Mouse (Mus musculus) C2C12 (cell line): ENCODE data around the gene Slc22a23. TPM values are rescaled to one million over a fixed set of nuclear protein-coding genes. Genes with fewer than 3 reads are reported as not detected.

Experiments used
- H3K27me3 ChIP-seq: one replicate; pipeline ENCODE4 v1.6.1; 2011; ENCODE audit not compliant: control insufficient read depth, insufficient read depth, insufficient read length
- H3K36me3 ChIP-seq: one replicate; pipeline ENCODE4 v1.6.1; 2011; ENCODE audit not compliant: control insufficient read depth, insufficient read depth
- H3K4me3 ChIP-seq: one replicate; pipeline ENCODE4 v1.5.1; 2011; ENCODE audit warnings: mild to moderate bottlenecking, control low read depth; ENCODE audit not compliant: poor library complexity, insufficient read depth, severe bottlenecking
- H3K79me2 ChIP-seq: one replicate; pipeline ENCODE4 v1.6.1; 2011; ENCODE audit not compliant: control insufficient read depth, insufficient read depth
- H3K79me3 ChIP-seq: one replicate; pipeline ENCODE4 v1.6.1; 2011; ENCODE audit warnings: low read depth, control low read depth
- H3ac ChIP-seq: one replicate; pipeline ENCODE3; 2011; ENCODE audit warnings: low read depth; ENCODE audit not compliant: control insufficient read depth, insufficient read length
- CEBPB ChIP-seq: IDR thresholded peaks from one replicate; pipeline ENCODE4 v1.6.1; 2011; ENCODE audit warnings: low read depth, mild to moderate bottlenecking, control low read depth, moderate library complexity
- CTCF ChIP-seq: IDR thresholded peaks from one replicate; pipeline ENCODE4 v1.5.1; 2011; ENCODE audit not compliant: control insufficient read depth, insufficient read depth, insufficient read length
- FOSL1 ChIP-seq: IDR thresholded peaks from one replicate; pipeline ENCODE4 v1.8.0; 2011; ENCODE audit warnings: mild to moderate bottlenecking, low read length; ENCODE audit not compliant: poor library complexity, insufficient read depth, severe bottlenecking
- MAX ChIP-seq: IDR thresholded peaks from one replicate; pipeline ENCODE4 v1.6.1; 2011; ENCODE audit warnings: mild to moderate bottlenecking, control low read depth
- MYOD1 ChIP-seq: IDR thresholded peaks from one replicate; pipeline ENCODE4 v1.6.1; 2011; ENCODE audit warnings: low read depth; ENCODE audit not compliant: control insufficient read depth, insufficient read length
- MYOG ChIP-seq: IDR thresholded peaks from one replicate; pipeline ENCODE4 v1.6.1; 2011; ENCODE audit not compliant: control insufficient read depth, insufficient read length; ENCODE audit errors: extremely low read depth
- USF1 ChIP-seq: IDR thresholded peaks from one replicate; pipeline ENCODE4 v1.6.1; 2011; ENCODE audit warnings: low read depth, mild to moderate bottlenecking, control low read depth, moderate library complexity
- polyA plus RNA-seq: library from polyadenylated mRNA; unstranded; fragments of >200 nt; fragmentation: generic; extraction: Trizol; gene quantifications from one replicate; pipeline ENCODE4 v1.2.1, GENCODE M21; 2012; ENCODE audit warnings: missing spikeins

Slc22a23 gene
- polyA plus RNA-seq, 1 experiment, result 10.9 TPM

- H3K79me2 ChIP-seq, result no peaks in the 10 kb centered on the region
- H3ac ChIP-seq, result no peak overlapping the region
- no peaks in the 10 kb centered on the region for H3K36me3 ChIP-seq
- H3K79me3 ChIP-seq, result no peaks in the 10 kb centered on the region
- H3K27me3 ChIP-seq, result no peaks in the 10 kb centered on the region
- no peak overlapping the region for H3K4me3 ChIP-seq
- no peak for TF ChIP-seq FOSL1
- TF ChIP-seq USF1, result no peak
These were observed 30.2 kb upstream of the Slc22a23 start for GRCm38 (mm10) chr13:34375145-34375544.

- Histone ChIP-seq H3K79me3 (no peaks in the 10 kb centered on the region), H3ac (no peak overlapping the region), H3K79me2 (no peaks in the 10 kb centered on the region), H3K36me3 (no peaks in the 10 kb centered on the region), H3K27me3 (no peaks in the 10 kb centered on the region), H3K4me3 (no peak overlapping the region)
- TF ChIP-seq USF1 (no peak), CEBPB (no peak), CTCF (no peak), MYOG (no peak), MYOD1 (no peak), FOSL1 (no peak), MAX (no peak)
These were observed 28.0 kb upstream of the Slc22a23 start for GRCm38 (mm10) chr13:34372870-34373478.

- H3K79me3 ChIP-seq, result no peaks in the 10 kb centered on the region
- no peaks in the 10 kb centered on the region for H3K27me3 ChIP-seq
- H3K79me2 ChIP-seq, result no peaks in the 10 kb centered on the region
- no peak overlapping the region for H3ac ChIP-seq
- TF ChIP-seq CEBPB (peak; percentile 73), MYOG (no peak), FOSL1 (peak; percentile 26)
- no peaks in the 10 kb centered on the region for H3K36me3 ChIP-seq
- no peak overlapping the region for H3K4me3 ChIP-seq
These were observed 27.2 kb upstream of the Slc22a23 start for GRCm38 (mm10) chr13:34371951-34372869.

- TF ChIP-seq FOSL1 (no peak), MAX (no peak), CTCF (no peak), MYOG (no peak), CEBPB (no peak), USF1 (no peak), MYOD1 (no peak)
- Histone ChIP-seq H3K36me3 (no peaks in the 10 kb centered on the region), H3K4me3 (no peak overlapping the region), H3K79me2 (no peaks in the 10 kb centered on the region), H3ac (no peak overlapping the region), H3K79me3 (no peaks in the 10 kb centered on the region), H3K27me3 (no peaks in the 10 kb centered on the region)
These were observed 25.4 kb upstream of the Slc22a23 start for GRCm38 (mm10) chr13:34370281-34370825.

- H3K79me2 ChIP-seq, result no peaks in the 10 kb centered on the region
These were observed 20.2 kb upstream of the Slc22a23 start for GRCm38 (mm10) chr13:34365226-34365625.

GRCm38 (mm10) chr13:34355656-34356055 is 10.7 kb upstream of the Slc22a23 start:
- H3K4me3 ChIP-seq, result no peak overlapping the region
- H3K79me2 ChIP-seq, result no peaks in the 10 kb centered on the region
- H3K79me3 ChIP-seq, result no peaks in the 10 kb centered on the region
- no peak overlapping the region for H3ac ChIP-seq
- H3K36me3 ChIP-seq, result no peaks in the 10 kb centered on the region
- no peaks in the 10 kb centered on the region for H3K27me3 ChIP-seq
- TF ChIP-seq CEBPB (no peak), MYOG (no peak), MYOD1 (no peak), USF1 (no peak), FOSL1 (no peak), CTCF (no peak), MAX (no peak)

More at GRCm38 (mm10) chr13:34365226-34365625, 20.2 kb upstream of the Slc22a23 start:
- no peaks in the 10 kb centered on the region for H3K79me3 ChIP-seq
- no peak overlapping the region for H3K4me3 ChIP-seq
- TF ChIP-seq CEBPB, result peak; percentile 95
- peak; percentile 94 for TF ChIP-seq FOSL1
- peak; percentile 42 for TF ChIP-seq MAX
- peak; percentile 2 for TF ChIP-seq MYOD1
- TF ChIP-seq MYOG, result no peak
- no peak for TF ChIP-seq CTCF
- no peaks in the 10 kb centered on the region for H3K36me3 ChIP-seq
- no peaks in the 10 kb centered on the region for H3K27me3 ChIP-seq
- no peak overlapping the region for H3ac ChIP-seq
